Mouse (Mus musculus): ENCODE results near the gene Eps8.

- TF ChIP-seq POLR2A (IDR thresholded peaks at IDR 0.05; ENCODE audit: control insufficient read depth in 1 of 2, insufficient read depth in 1 of 2, low read depth in 1 of 2, low read length in 2 of 2, poor library complexity in 1 of 2) (no peak), ETS1 (IDR thresholded peaks at IDR 0.05; ENCODE audit: low read depth, low read length) (no peak), CHD2 (IDR thresholded peaks at IDR 0.05; ENCODE audit: low read length) (no peak), UBTF (IDR thresholded peaks at IDR 0.05; ENCODE audit: borderline replicate concordance, insufficient read depth, low read depth, low read length) (no peak), CTCF (IDR thresholded peaks at IDR 0.05 in 2 of 3, conservative IDR thresholded peaks at IDR 0.05 in 1 of 3; ENCODE audit: control insufficient read depth in 1 of 3, insufficient read depth in 1 of 3, low read depth in 2 of 3, low read length in 3 of 3, poor library complexity in 1 of 3, severe bottlenecking in 1 of 3) (no peak), TBP (IDR thresholded peaks at IDR 0.05; ENCODE audit: low read depth, low read length) (no peak), ZC3H11A (IDR thresholded peaks at IDR 0.05; ENCODE audit: low read depth, low read length) (no peak)
Observed at GRCm38 (mm10) chr6:137585229-137585628, 69.4 kb downstream of the Eps8 start.
